Mouse (Mus musculus) granulocyte monocyte progenitor cell, adult 5-6 weeks (primary cell): ENCODE results near the gene Rsph3b. TPM values are rescaled to one million over a fixed set of nuclear protein-coding genes. Genes with fewer than 3 reads are reported as not detected.
"Not testable (repeated sequence)": the region's sequence is repeated elsewhere in the genome, so short reads cannot be mapped to it uniquely, and the experiment has no call there.

Source experiments
- ATAC-seq: replicated peaks from 2 replicates; pipeline ENCODE4 v1.8.0; 2016; ENCODE audit warnings: mild to moderate bottlenecking, moderate TSS enrichment, inconsistent platforms; ENCODE audit not compliant: poor library complexity, severe bottlenecking
- total RNA-seq, 2 experiments: library from RNA; stranded (forward) in 1 of 2; stranded (reverse) in 1 of 2; fragments of 200-712, 200-1000 nt in 1 of 2; fragments of >200 nt in 1 of 2; fragmentation: Nextera tagmentation in 1 of 2; gene quantifications; 2 replicates each; pipeline ENCODE4 v1.2.3; 2014 to 2017

Gene Rsph3b
- total RNA-seq (2014; fragmentation: Nextera tagmentation) (20.3 and 30.8 TPM in 2 replicates), total RNA-seq (2017) (34.6 and 35.3 TPM in 2 replicates)

DNA sequence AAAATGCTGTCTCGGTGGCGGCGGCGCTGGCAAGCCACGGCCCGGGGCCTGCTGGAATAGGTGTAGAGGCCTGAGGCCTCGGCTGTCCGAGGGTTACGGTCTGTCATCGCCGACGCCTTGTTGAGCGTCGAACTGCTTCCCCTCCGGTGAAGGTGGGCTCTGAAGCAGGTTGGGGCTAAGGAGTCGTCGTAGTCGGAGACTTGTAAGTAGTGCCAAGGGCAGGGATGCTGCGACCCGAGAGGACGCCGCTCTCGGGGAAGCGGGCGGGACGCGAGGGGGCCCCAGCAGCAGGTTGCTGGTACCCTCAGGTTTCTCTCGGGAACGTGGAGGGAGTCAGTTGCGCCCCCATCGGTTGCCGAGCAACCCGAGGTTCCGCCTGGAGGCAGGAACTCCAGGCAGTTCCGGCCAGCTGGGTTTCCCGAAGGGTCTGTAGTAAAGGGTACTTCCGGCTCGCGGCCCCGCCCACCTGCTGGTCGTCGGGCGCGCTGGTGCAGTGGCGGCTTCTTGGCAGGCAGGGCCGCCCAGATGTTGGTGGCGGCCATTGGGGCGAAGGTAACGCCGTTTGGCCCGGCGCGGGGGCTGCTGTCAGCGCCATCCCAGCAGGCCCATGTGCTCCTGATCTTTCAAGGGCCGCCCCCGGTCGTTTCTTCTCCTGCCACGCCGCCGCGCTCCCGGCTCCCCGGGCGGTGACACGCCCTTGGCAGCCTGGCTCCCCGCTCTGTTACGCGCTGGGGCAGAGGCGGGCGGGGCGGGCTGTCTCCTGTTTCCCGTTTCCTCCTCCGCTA is at the start of gene Rsph3b:
Rsph3b (minus strand) TSS at position 699 of the 785 bp plus-strand sequence.
- ATAC-seq: peak; percentile 90

DNA sequence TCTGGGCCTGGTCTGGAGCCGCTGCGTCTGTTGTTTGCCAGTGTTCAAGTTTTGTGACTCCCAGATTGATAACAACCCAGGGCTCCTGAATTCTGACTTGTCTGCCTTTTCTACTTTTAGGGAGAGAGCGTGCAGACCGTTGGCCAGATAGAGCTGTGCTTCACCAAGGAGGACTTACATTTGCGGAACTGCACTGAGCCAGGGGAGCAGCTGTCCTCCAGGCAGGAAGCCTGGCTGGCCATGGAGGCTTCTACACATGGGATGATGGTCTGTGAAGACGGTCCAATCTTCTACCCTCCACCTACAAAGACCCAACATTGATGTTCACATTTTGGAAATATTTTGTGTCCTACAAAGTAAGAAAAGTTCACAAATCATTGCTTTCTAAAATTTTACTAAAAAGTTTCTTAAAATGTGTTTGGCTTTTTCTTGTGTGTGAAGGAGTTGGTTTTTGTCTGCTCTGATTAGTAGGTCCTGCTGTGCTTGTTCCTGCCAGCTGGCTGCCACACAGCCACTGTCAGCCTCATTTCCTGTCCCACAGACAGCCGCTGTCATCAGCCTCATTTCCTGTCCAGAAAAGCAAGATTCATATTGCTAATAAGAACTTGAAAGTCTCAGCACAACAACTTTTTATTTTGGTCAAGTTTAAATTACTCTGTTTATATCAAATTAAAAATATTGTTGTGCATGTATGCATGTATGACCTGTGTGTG is 49.5 kb upstream of the Rsph3b start:
- not testable (repeated sequence) for ATAC-seq

DNA sequence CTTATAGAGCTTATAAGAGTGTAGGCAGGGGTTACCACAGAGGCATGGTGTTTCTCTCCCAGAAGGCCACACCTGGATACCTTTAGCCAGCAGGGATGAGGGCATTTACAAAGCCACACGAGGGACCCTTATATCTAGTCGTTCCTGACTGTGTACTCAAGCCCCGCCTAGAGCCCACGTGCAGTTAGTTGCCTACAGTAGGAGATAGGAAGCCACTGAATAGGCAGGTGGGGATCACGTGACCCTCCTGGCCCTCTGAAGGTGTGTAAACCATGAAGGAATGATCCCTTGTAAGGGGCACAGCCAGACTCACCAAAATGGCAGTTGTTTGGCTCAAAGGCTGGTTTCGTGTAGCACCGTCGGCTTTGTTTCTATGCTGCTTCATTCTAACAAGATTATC is 48.3 kb upstream of the Rsph3b start:
- not testable (repeated sequence) for ATAC-seq

DNA sequence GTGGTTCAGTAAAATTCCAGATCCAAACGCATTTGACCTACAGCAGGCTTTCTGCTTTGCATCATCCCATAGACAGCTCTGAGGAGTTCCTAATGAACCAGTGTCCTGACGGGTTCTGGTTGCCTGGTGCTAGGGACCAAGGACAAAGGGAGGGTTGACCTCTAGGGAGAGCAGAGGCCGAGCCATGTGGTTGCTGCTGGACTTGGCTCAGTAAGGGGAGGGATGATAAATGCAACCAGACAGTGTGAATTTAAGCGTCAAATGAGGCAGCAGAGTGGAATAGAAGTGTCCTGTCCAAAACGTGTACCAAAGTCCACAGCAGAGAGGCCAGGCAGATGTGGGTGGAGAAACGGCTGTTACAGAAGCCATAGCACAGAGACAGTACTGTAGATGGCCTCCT is 47.0 kb upstream of the Rsph3b start:
- not testable (repeated sequence) for ATAC-seq

DNA sequence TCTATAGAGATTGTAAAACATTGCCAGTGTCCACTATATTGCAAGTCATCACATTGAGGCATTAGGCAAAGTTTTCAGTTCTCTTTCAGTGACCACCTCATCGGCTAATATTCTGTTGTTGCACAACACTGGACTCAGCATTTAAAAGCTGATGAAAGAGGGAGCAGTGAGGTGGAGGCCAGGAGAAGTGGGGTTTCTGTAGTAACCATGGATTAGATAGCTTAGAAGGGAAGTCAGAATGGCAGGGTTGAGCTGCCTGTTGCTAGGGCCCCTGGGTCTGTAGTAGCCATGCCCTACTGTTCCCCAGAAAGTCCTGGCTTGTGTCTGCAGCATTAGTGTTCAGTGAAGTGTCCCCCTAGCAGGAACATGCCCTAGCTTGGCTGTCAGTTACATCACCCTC is 37.6 kb upstream of the Rsph3b start:
- peak; percentile 87 for ATAC-seq

DNA sequence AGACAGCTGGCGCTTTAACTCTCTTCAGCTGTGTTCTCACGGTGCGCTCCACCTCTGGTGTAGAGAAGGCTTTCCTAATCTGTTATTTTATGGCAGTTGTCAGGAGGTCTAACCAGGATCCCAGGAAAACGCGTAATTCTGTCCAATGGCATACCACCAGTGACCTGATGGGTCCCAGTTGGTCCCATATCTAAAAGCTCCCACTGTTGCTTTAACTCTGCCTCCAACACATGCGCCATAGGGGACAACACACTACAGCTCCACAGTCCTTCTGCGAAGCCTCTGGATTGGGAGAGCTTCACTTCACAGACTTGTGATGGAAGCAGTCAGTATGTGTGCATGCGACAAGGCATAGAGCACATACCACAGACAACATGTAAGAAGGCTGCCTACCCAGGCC is 31.7 kb upstream of the Rsph3b start:
- not testable (repeated sequence) for ATAC-seq

DNA sequence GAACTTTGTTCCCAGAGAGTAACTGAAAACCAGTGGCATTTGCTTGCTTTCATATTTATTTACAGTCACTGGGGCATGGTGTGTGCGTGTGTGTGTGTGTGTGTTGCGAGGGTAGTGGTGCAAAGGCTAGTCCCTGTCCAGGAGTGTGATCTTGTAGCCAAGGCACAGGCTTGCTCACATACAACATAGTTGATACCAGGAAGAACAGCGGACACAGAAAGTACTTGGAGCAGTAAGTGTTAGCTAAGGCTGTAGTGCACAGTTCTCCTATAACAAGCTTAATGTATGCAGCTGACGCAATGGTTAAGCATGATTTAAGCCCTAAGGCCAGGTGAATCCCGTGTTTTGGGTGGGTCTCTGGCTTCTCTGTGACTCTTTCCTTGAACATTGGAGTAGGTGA is 30.9 kb upstream of the Rsph3b start:
- peak; percentile 11; the same call in 1 of the 2 replicates for ATAC-seq

DNA sequence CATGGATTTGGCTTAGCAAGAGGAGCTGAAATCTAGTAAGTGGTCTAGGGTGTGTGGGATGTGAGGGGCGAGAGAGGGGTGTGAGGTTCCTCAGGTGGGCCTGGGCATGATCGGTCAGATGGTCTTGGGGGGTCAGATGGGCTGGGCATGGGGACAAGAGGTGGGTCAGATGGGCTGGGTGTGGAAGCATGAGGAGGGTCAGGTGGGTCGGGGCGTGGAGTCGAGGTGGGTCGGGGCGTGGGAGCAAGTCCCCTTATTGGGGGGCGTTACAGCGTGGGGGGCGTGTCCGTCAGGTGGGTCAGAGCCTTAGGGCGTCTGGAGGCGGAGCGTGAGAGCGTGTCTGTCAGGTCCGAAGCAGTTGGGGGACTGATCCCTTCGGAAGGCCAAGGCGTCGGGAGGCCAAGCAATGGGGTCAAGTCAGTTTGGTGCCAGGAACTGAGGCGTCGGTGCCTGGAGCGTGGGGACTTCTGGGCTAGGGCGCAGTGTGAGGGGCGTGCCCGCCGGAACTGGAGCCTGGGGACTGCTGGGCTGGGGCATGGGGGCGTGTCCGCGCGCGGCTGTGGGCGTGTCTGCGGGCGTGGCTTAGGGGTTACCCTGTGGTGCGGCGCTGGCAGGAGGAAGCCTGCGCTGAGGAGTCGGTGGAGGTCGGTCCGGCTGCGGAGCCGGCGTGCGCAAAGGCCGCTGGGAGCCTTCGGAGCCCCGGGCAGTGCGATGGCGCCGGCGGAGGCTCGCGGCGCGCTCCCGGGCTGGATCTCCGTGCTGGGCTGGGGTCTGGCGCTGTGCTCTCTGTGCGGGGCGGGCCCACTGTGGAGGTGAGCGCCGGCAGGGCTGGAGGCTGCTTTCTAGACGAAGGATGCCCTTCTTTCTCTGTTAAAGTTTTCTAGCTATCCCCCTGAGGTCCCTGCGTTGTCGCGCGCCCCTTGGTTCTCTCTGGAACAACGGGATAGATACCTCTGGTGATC is 30.1 kb upstream of the Rsph3b start, which contains the start of gene Gm49721:
Gm49721 (plus strand) TSS at position 618 of the 962 bp plus-strand sequence.
- ATAC-seq: peak; percentile 88

DNA sequence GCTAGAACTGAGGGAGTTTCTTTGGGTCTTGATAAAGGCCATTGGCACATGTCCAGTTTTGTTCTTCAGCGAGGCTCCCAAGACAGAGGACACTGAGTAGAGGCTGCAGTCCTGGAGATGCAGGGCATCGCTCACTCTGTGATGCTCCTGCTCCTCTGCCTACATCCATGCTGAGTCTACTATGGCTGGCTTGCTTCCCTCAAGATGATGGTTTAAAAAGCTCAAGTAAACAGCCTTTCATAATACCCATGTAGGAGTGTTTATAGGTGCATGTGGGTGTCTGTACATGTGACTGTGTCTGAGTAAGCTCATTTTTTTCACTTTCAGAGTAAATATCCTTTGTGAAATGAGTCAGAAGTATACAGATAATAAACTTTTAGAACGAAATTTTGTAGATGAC is 26.5 kb upstream of the Rsph3b start:
- not testable (repeated sequence) for ATAC-seq

DNA sequence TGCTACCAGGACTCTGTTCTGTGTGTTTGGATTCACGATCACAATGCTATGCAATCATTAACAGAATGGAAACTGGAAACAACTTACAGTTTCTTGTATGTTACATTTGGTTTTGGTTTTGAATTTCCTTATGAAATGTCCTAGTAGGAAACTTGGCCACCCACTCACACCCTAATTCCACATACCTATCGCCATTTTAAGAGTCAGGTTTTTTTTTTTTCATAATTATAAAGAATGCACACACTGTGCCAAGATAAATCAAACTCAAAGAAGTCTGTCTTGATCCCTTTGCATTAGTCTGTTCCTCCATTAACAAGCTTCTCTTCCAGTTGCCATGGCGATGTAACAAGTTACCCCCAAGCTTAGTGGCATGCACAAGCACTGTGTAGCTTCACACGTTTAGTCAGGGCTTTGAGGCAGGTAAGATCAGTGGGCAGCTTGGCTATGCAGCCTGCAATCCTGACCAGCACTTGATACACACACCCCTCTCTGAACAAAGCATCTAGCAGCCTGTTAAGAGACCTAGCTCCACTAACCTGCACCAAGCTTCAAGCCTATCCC is 24.4 kb upstream of the Rsph3b start:
- ATAC-seq: not testable (repeated sequence)

DNA sequence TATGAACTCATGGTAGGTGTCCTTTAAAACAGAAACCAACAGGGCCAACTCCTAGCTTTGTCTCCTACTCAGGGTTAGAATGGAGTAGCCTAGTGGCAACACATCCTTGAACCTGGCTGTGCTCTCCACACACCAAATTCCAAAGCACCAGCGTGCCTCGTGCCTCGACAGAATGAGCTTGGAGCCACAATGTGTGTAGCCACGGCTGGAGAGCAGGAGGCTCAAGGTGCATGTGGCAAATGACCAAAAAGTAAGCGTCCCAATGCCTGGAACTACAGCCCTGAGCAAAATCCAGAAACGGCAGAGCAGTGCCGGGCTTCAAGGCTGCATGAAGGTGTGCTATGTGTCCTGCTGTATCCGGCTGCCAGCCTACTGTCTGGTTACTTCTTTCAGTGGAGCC is 22.8 kb upstream of the Rsph3b start:
- ATAC-seq: not testable (repeated sequence)

DNA sequence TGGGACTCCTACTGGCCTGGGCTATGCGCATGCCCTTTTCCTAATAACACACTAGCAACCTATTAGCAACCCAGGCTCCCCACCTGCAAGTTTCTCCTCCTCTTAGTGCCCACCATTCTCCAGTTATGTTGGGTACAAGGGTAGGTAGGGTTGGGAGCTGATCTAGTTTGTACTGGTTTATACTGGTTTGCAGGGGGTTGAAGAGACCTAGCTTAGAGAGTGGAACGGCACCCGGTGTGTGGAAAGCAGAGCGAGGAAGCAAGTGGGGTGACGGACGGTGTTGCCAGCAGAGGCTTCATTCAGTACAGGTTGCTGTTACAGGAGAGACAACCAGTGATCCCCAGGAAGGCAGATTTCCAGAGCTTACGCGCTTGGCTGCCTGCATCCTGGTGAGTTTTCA is 21.9 kb upstream of the Rsph3b start, which contains the start of gene Rnaset2b:
Rnaset2b (plus strand) TSS at position 301 of the 400 bp plus-strand sequence.
- ATAC-seq: not testable (repeated sequence)

DNA sequence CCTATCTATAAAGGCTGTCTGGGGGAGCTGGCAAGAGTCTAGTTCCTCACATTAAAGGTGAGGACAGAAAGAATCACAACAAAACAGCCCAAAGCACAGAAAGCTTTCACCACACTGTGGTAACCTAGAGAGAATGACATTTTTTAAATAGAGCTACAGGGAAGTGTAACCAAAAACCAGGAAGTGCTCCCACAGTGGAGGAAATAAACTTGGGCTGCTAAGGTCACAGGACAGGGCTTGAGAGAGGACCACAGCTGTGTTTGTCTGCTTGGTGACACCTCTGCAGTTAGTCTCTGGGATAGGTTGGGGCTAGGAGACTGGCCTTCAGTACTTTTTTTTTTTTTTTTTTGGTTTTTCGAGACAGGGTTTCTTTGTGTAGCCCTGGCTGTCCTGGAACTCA is 19.2 kb upstream of the Rsph3b start:
- ATAC-seq: peak; percentile 96

DNA sequence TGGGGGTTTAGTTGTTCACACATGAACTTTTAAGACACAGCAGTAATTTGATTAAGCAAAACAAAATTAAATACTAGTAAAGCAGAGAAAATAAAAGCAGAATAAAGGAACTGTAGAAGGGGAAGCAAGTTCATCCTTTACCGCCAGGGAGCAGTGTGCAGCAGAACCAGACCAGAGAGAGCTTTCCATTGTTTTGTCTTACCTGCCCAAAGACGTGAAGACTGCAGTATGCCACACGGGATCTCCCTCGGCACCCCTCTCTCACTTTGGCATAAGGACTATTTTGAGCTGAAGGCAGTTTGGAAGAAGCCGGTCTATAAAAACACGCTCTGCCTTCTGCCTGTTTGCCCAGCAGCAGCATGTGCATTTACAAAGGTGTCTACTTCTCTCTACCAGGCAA is 16.9 kb upstream of the Rsph3b start:
- ATAC-seq: not testable (repeated sequence)

DNA sequence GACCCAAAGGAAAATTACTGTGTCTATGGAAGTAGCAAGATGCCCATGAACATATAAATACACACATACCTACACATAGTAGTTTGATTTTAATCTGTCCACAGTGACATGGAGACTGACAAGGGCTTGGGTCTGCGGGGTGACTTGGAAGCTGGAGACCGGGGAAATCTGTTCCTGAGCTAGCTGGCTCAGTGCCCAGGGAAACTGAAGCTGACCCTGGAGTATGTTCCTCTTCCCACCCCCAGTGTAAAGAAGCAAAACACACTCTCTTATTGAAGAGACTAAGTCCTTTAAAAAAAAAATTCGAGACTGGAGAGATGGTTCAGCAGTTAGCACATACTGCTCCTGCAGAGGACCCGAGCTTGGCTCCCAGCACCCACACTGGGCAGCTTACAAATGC is 14.5 kb upstream of the Rsph3b start:
- ATAC-seq: peak; percentile 3; the same call in 1 of the 2 replicates

DNA sequence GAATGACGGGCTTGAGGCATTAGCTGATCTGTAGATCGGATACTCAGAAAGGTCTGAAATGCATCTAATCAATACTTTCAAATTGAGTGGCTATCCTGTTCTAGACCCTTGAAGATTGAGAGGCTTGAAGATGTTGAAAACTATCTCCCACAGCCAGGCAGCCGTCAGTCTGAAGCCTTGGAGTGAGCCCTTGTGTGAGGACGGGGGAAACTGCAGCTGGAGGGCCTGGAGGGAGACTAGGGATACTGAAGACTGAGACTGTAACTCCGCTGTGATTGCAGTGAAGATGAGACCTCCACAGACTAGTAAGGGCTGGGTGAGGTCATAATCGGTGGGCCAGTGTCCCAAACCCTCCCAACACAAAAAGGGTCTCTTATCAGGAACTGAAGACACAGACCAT is 13.9 kb upstream of the Rsph3b start:
- ATAC-seq: not testable (repeated sequence)

DNA sequence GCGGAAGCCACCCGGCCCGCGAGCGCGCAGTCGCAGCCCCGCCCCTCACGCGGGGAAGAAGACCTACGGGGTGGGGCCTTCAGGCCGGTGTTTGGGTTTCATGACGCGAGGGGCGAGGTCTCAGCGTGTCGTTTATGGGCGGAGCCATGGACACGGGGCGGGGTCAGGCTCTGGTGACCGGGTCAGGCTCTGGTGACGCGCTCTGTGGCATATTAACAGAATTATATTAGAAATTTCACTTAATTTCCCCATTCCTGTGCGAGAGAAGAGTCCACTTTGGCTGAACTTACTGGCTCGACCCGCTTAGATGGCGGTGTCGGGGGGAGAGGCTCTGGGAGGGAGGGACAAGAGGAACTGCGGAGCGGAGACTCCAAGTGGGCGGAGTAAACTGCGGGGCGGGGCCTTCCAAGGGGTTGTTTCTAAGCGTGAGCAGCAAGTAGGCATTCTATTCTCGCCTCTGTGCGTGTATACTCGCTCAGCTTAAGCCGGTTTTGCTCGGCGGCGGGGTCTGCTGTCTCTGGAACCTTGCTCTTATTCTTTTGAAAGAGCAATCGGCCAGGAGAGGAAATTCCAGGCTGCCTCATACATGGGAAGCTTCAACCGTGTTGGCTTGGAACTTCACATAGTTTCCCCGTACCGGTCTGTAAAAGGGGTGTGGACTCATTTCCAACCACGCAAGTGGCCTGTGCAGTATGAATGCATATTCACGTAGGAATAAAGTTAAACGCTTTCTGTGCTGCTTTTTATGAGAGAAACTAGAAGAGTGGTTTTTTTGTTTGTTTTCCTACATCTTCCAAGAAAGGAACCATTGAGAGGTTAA is 12.9 kb upstream of the Rsph3b start:
- peak; percentile 81 for ATAC-seq

DNA sequence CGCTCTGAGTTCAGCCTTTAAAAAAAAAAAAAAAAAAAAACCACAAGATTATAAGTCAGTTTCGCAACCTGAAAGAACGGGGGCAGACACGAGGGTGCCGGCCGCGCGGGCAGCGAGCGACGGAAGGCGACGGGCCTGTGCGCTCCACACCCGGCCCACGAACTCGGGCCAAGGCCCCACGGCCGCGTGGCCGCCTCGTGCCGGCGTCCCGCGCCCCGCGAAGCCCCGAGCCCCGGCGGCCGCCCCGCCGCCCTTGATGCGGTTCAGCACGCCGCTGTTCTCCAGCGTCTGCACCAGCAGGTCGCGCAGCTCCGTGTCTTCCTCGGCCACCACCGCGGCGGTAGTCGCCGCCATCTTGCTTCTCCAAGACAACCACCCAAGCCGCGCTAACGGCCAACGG is 12.3 kb upstream of the Rsph3b start, which contains the start of gene Tagap1:
Tagap1 (minus strand) TSS at position 381 of the 400 bp plus-strand sequence.
- peak; percentile 23 for ATAC-seq

DNA sequence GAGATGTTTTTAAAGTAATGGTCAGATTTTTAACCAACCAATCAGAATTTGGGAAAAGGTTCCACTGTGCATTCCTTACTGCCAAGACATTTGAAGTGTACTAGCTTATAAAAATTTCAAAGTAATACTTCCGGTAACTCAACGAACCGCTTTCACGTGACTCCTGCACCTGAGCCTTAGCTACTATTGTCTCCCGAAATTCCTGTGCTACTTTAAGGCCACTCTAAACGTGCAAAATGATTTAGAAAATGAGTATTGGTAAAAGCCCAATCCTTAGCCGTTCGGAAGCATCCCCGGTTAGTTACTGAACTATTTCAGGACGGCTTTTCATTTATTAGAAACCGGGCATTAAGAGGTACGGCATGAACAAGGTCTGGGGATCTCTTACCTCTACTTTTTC is 11.9 kb upstream of the Rsph3b start:
- ATAC-seq: not testable (repeated sequence)
